Mouse (Mus musculus): Measurements from ENCODE around the gene Rgs16.

DNA sequence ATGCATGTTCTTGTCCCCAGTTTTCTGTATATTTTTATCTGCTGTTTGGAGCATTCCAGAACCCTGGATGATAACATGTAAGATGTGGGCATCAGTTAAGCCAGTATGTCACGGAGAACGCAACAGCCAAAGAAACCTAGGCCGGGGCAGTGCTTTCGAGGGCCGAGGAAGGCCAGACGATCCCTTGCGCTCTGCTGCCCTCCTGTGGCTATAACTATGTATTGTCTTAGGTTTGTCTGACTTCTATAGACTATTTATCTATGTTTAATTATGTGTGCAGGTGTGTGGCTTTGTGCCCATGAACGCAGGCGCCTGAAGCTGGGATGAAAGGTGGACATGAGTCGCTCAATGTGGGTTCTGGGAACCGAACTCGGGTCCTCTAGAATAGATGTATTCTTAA lies 6.6 kb downstream of the Rgs16 start:
- TF ChIP-seq CTCF (IDR thresholded peaks at IDR 0.05; ENCODE audit: low read depth, low read length), result peak; percentile 56
- TF ChIP-seq GATA1 (IDR thresholded peaks at IDR 0.05; ENCODE audit: borderline replicate concordance, low read length), result no peak
- no peak for TF ChIP-seq POLR2AphosphoS5 (IDR thresholded peaks at IDR 0.05; ENCODE audit: insufficient replicate concordance, low read depth, low read length)
- TF ChIP-seq GATA2 (IDR thresholded peaks at IDR 0.05; ENCODE audit: borderline replicate concordance, low read depth, low read length), result no peak

Measured in G1E (cell line).